Mouse (Mus musculus) cortical plate, adult 2 months (tissue): ENCODE measurements around the gene Adam33. TPM values are rescaled to one million over a fixed set of nuclear protein-coding genes. Genes with fewer than 3 reads are reported as not detected.

Experiments
- H3K27ac ChIP-seq: fragments of 200-500 bp; 2 replicates; pipeline ENCODE4 v1.5.1; 2012; ENCODE audit warnings: low read length, control low read depth, inconsistent platforms; ENCODE audit not compliant: insufficient read depth
- H3K4me1 ChIP-seq: fragments of 200-500 bp; 2 replicates; pipeline ENCODE4 v1.6.1; 2011; ENCODE audit warnings: low read length; ENCODE audit not compliant: control insufficient read depth, insufficient read depth
- H3K4me3 ChIP-seq: fragments of 200-500 bp; 2 replicates; pipeline ENCODE4 v1.5.1; 2011; ENCODE audit warnings: mild to moderate bottlenecking, low read length, control low read depth; ENCODE audit not compliant: insufficient read depth
- CTCF ChIP-seq: fragments of 200-500 bp; IDR thresholded peaks from 2 replicates; pipeline ENCODE4 v1.5.1; 2011; ENCODE audit warnings: mild to moderate bottlenecking, control low read depth, low read length; ENCODE audit not compliant: insufficient read depth; ENCODE audit errors: extremely low read depth
- POLR2A ChIP-seq: fragments of 200-500 bp; IDR thresholded peaks from 2 replicates; pipeline ENCODE4 v1.6.1; 2011; ENCODE audit warnings: mild to moderate bottlenecking, low read length, control low read depth; ENCODE audit not compliant: insufficient read depth; ENCODE audit errors: extremely low read depth
- polyA plus RNA-seq: library from polyadenylated mRNA; depleted of rRNA; stranded (reverse); fragments of >200 nt; gene quantifications from 2 replicates; pipeline ENCODE4 v1.2.3, GENCODE M21; 2012; rRNA removed

Gene Adam33
- polyA plus RNA-seq, 1 experiment: 21.7 TPM

DNA sequence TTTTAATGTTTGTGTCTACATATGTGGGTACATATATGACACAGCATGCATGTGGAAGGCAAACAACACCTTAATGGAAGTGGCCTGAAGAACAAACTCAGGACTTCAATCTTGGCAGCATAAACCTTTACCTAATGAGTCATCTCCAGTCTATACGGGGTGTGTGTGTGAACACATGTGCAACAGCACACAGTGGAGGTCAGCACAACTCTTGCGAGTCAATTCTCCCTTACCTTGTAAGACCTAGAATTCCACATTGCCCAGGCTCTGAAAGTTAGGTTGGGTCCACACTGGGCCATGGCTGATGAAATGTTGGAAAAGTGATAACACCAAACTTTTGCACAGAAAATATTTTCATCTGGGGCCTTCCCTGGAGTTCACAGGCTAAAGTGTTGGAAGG is 33.1 kb downstream of the Adam33 start:
- Histone ChIP-seq H3K4me3 (no peak overlapping the region), H3K4me1 (no peaks in the 10 kb centered on the region; the same call in none of the 2 replicates), H3K27ac (no peak overlapping the region)
- no peak for TF ChIP-seq POLR2A
- TF ChIP-seq CTCF: no peak

DNA sequence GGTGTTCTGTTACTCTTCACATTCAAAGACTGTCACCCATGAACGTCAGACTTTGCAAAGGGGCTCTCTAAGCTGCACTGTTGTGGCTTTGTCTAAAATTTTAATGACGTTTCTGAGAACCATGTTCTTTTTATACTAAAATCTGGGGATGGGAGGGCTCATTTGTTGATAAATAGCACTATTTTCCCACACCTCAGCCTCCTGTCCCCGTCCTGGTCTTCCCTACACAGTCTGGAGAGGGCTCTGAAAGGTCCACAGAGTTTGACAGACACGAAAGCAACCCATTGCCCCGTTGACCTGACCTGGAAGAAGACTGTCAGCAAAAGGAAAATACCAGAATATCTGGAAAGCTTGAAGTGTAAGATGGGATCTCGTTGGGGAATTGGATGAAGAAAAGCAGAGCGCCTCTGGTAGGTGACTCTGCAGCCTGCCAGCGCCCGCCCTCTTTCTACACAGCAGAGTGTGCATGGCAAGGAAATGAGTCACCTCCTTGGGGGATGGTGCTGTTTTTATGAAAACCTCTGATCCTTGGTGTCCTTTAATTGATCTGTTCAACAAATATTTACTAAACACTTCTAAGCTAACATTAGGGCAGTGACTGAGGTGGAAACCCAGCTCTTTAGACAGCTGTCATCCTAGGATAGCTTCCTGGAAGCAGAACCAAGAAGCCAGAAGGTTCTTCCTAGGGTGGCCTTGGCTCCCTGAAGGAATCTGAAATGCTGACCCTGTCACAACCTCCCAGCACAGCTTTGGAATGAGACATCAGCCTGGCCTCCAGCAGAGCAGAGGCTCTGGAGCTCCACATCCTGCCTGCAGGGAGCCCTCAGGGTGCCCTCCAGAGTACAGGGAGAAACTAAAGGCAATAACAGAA is 34.3 kb downstream of the Adam33 start:
- Histone ChIP-seq H3K4me1 (no peaks in the 10 kb centered on the region; the same call in none of the 2 replicates), H3K4me3 (no peak overlapping the region), H3K27ac (no peak overlapping the region)
- no peak for TF ChIP-seq CTCF

DNA sequence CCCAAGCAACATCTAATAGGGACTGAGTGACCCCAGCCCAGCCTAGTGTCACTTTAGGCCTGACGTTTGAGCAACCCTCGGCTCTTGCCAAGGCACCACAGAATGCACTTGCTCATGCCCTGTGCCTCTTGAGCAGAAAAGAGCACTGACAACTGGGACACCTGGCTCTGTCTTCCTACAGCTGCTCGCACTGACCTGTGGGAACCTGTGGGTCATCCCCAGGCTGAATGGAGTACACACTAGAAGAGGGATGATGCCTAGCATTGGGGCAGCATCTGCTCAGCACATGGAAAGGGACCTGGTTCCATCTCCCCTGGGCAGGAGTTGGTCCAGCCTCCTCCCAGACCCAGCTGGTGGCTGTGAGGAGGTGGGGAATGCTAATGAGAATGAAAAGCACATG is 36.7 kb downstream of the Adam33 start:
- Histone ChIP-seq H3K4me1 (no peaks in the 10 kb centered on the region; the same call in none of the 2 replicates), H3K27ac (no peak overlapping the region), H3K4me3 (no peak overlapping the region)
- TF ChIP-seq CTCF: no peak
- no peak for TF ChIP-seq POLR2A

GRCm38 (mm10) chr2:131025230-131025629 is 38.4 kb downstream of the Adam33 start:
- TF ChIP-seq CTCF (no peak), POLR2A (no peak)
- Histone ChIP-seq H3K27ac (no peak overlapping the region), H3K4me1 (no peaks in the 10 kb centered on the region; the same call in none of the 2 replicates), H3K4me3 (no peak overlapping the region)

DNA sequence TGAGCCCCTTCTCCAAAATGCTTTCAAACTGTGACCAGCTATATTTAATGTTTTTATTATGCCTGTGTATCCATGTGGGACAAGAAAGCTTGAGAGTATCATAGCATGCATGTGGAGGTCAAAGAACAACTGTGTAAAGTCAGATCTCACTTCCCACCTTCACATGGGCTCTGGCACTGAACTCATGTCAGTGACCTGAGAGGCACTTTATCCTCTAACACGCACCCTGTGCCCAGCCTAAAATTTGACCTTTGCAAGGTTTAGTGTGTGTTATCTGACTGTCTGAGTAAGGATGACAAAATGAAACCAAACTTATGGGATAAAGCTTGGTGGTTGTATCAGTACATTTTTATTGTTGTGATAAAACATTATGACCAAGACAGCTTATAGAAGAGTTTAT is 53.0 kb downstream of the Adam33 start:
- no peak overlapping the region for H3K4me3 ChIP-seq
- no peak for TF ChIP-seq POLR2A
- no peak for TF ChIP-seq CTCF
- H3K27ac ChIP-seq: no peak overlapping the region
- no peaks in the 10 kb centered on the region for H3K4me1 ChIP-seq

GRCm38 (mm10) chr2:131009123-131009522 is 54.5 kb downstream of the Adam33 start:
- Histone ChIP-seq H3K27ac (no peak overlapping the region), H3K4me3 (no peak overlapping the region), H3K4me1 (no peaks in the 10 kb centered on the region)
- TF ChIP-seq CTCF: no peak
- no peak for TF ChIP-seq POLR2A

Other genes with a start within 250 kb of the Adam33 start
- 62.4 and 62.9 TPM in 2 replicates for gene 4930402H24Rik, start 157.4 kb downstream of the Adam33 start, polyA plus RNA-seq
- gene Atrn, start 157.3 kb downstream of the Adam33 start, polyA plus RNA-seq: 57.9 and 59.3 TPM in 2 replicates
- gene Gfra4, start 20.7 kb downstream of the Adam33 start, polyA plus RNA-seq: 201 and 206 TPM in 2 replicates
- gene Siglec1, start 23.0 kb upstream of the Adam33 start, polyA plus RNA-seq: 0.21 and 0.35 TPM in 2 replicates
- gene Hspa12b, start 63.5 kb upstream of the Adam33 start, polyA plus RNA-seq: 10.2 and 10.5 TPM in 2 replicates
- gene Gm11037, start 69.7 kb upstream of the Adam33 start, polyA plus RNA-seq: not detected in 2 replicates
- gene 1700037H04Rik, start 96.3 kb upstream of the Adam33 start, polyA plus RNA-seq: 110 and 130 TPM in 2 replicates
- 82.1 and 87.2 TPM in 2 replicates for gene Cenpb, start 116.3 kb upstream of the Adam33 start, polyA plus RNA-seq
- gene Cdc25b, start 123.1 kb upstream of the Adam33 start, polyA plus RNA-seq: 42.9 and 52.5 TPM in 2 replicates
- 8.4 and 10.4 TPM in 2 replicates for gene Spef1, start 123.5 kb upstream of the Adam33 start, polyA plus RNA-seq
- 46.0 and 47.5 TPM in 2 replicates for gene Ap5s1, start 143.3 kb upstream of the Adam33 start, polyA plus RNA-seq
- gene Mavs, start 170.2 kb upstream of the Adam33 start, polyA plus RNA-seq: 8.8 and 10.1 TPM in 2 replicates
- 32.4 and 35.5 TPM in 2 replicates for gene Pank2, start 198.7 kb upstream of the Adam33 start, polyA plus RNA-seq